Mouse (Mus musculus): ENCODE data around the gene Ehd1.

GRCm38 (mm10) chr19:6321358-6321757 lies 44.8 kb downstream of the Ehd1 start:
- no peak for TF ChIP-seq POLR2A (IDR thresholded peaks at IDR 0.05; ENCODE audit: low read depth, low read length)
- no peak for TF ChIP-seq CTCF (IDR thresholded peaks at IDR 0.05; ENCODE audit: extremely low read depth, insufficient read depth, insufficient read length, insufficient replicate concordance)

All from spleen, adult 2 months (tissue).